Mouse (Mus musculus) C2C12 (cell line): ENCODE results near the gene Entpd1.

Source experiments
- CEBPB ChIP-seq: IDR thresholded peaks from one replicate; pipeline ENCODE4 v1.6.1; 2011; ENCODE audit warnings: low read depth, mild to moderate bottlenecking, control low read depth, moderate library complexity
- CTCF ChIP-seq: IDR thresholded peaks from one replicate; pipeline ENCODE4 v1.5.1; 2011; ENCODE audit not compliant: control insufficient read depth, insufficient read depth, insufficient read length

DNA sequence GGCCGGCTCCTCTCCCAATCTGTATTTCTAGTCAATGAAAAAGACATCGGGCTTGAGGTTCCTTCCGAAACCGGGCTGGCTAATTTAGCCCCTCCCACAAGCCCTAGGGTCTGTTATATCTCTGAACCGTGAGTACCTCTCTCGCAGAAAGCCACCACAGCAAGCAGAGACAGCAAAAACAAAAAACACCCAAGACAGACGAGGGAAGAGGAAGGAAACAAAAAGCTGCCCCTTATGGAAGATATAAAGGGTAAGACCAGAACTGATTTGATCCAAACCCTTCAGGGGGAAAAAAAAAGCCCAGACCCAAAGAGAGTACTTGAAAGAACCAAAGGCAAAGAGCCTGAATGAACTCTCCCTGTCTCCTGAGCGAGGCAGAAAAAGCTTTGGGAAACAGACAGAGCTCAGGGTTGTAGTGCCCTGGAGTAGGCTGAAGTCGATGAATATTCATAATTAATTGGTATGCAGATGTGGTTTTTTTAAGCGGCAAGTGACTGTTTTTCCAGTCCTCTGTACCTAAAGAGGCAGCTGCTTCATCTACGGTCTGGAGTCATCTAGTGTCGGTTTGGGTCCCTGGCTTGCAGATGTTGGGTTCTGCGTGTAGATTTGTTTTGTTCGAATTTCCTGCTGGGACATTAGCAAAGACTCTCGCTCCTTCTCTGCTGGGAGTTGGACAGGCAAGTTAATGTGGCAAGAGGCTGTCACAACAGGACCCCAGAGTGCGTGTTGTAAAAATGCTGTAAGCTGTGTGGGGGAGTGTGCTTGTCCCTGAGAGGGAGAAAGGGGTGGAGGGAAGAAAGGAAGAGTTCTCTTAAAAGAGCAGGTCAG, 47.7 kb downstream of the Entpd1 start:
- TF ChIP-seq CEBPB: no peak
- no peak for TF ChIP-seq CTCF
